Mouse (Mus musculus): ENCODE results near the gene Clps. TPM values are rescaled to one million over a fixed set of nuclear protein-coding genes. Genes with fewer than 3 reads are reported as not detected.
A peak's percentile ranks its signal among the peaks of the same experiment; 100 is the strongest.

The Clps gene
- total and polyA plus RNA-seq, 3 experiments: not detected

DNA sequence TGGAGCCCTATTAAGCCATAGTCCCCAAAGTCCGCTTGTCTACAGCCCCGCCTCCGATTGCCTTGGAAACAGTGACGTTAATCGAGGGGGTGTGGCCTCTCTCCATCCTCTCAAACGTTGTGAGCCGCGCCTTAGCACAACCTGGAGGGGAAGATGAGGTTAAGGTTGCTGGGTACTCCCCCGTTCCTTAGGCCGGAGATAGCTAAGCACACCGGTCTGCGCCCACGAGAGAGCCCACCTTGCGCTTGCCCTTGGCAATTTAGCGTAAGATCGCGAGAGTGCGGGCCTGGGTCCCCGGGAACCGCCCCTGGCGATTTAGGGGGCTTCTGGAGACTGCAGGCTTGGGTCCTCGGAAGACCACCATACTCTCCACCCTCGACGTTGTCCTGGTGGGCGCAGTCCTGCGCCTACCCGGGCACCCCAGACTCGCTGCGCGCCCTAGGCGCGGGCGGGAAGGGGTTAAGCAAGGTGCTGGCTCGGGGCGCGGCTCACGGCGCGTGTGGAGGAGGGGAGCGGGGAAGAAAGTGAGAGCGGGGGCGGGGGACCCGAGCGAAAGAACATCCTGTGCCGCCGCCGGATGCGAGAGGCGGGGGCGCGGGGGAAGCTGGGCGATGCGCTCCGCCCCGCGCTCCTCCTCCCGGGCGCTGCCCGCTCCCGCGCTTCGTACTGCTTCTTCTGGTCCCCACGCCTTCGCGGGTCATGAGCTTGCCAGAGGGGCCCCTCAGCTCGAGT is 37.8 kb downstream of the Clps start:
- in situ Hi-C loops (cut with MboI; ENCODE audit: low pct_ligation_motif_present, low pct_unique_long_range_greater_than_20kb, low sequenced_read_pairs): loop anchor here (5.0 to 25.0 kb wide), 3 partner anchors 45 to 310 kb away; partner anchors contain the start of gene Def6
- H3K9me3 ChIP-seq (replicated peaks; ENCODE audit: low read length): no peaks in the 10 kb centered on the region
- peak overlapping the region; percentile 31 for H3K27ac ChIP-seq (ENCODE audit: insufficient read depth, low read depth)
- no peaks in the 10 kb centered on the region for H3K79me2 ChIP-seq (replicated peaks; ENCODE audit: control insufficient read depth, extremely low read depth, insufficient read depth, poor library complexity, severe bottlenecking)
- H3K4me3 ChIP-seq (replicated peaks in 1 of 3; ENCODE audit: low read depth in 2 of 3, low read length in 2 of 3, poor library complexity in 1 of 3): peak overlapping the region; percentile 65 to 70 (median 70)
- peaks cover 0 to 2% of the 10 kb centered on the region in 2 experiments for H3K36me3 ChIP-seq (replicated peaks in 1 of 2; ENCODE audit: control insufficient read depth in 1 of 2, insufficient read depth in 1 of 2, low read length in 1 of 2)
- peak; percentile 56 for TF ChIP-seq MXI1 (IDR thresholded peaks at IDR 0.05; ENCODE audit: low read depth, low read length)
- TF ChIP-seq SIN3A (IDR thresholded peaks at IDR 0.05; ENCODE audit: low read length): peak; percentile 23; the same call in 1 of the 2 replicates
- no peak for TF ChIP-seq CHD1 (IDR thresholded peaks at IDR 0.05; ENCODE audit: low read depth, low read length)
- no peak for TF ChIP-seq JUN (IDR thresholded peaks at IDR 0.05; ENCODE audit: insufficient read depth, low read depth, low read length)
- TF ChIP-seq NRF1 (IDR thresholded peaks at IDR 0.05; ENCODE audit: low read depth, low read length): peak; percentile 30; the same call in 1 of the 2 replicates
- no peak for TF ChIP-seq USF2 (conservative IDR thresholded peaks at IDR 0.05; ENCODE audit: low read depth, low read length)
- peak; percentile 33; the same call in 1 of the 2 replicates for TF ChIP-seq POLR2AphosphoS2 (IDR thresholded peaks at IDR 0.05; ENCODE audit: low read depth, low read length)
- TF ChIP-seq NELFE (IDR thresholded peaks at IDR 0.05; ENCODE audit: low read depth, low read length): peak; percentile 69
- TF ChIP-seq KAT2A (IDR thresholded peaks at IDR 0.05; ENCODE audit: insufficient replicate concordance, low read length): no peak
- TF ChIP-seq GABPA (IDR thresholded peaks at IDR 0.05; ENCODE audit: insufficient replicate concordance, low read depth, low read length): no peak
- TF ChIP-seq USF1 (IDR thresholded peaks at IDR 0.05; ENCODE audit: low read depth, low read length): no peak
- no peak for TF ChIP-seq JUND (conservative IDR thresholded peaks at IDR 0.05; ENCODE audit: low read depth, low read length)
- peak; percentile 57 for TF ChIP-seq HCFC1 (IDR thresholded peaks at IDR 0.05; ENCODE audit: low read depth, low read length)
- no peak for TF ChIP-seq EP300 (IDR thresholded peaks at IDR 0.05; ENCODE audit: low read length)
- no peak; the same call in 1 of the 2 replicates for TF ChIP-seq RAD21 (IDR thresholded peaks at IDR 0.05; ENCODE audit: low read depth, low read length)
- 0 out of 2 replicates have a peak, but pooled peaks have one; percentile 7 for TF ChIP-seq ETS1 (conservative IDR thresholded peaks at IDR 0.05; ENCODE audit: low read depth, low read length)
- no peak for TF ChIP-seq E2F4 (IDR thresholded peaks at IDR 0.05; ENCODE audit: insufficient replicate concordance, low read depth, low read length)
- no peak for TF ChIP-seq MAFK (IDR thresholded peaks at IDR 0.05; ENCODE audit: insufficient replicate concordance, low read length)
- TF ChIP-seq MEF2A (IDR thresholded peaks at IDR 0.05; ENCODE audit: borderline replicate concordance, low read depth, low read length): peak; percentile 5; the same call in 1 of the 2 replicates
- no peak; the same call in 1 of the 2 replicates for TF ChIP-seq ZMIZ1 (IDR thresholded peaks at IDR 0.05; ENCODE audit: low read depth, low read length)
- TF ChIP-seq CTCF (conservative IDR thresholded peaks at IDR 0.05 in 1 of 2, IDR thresholded peaks at IDR 0.05 in 1 of 2; ENCODE audit: low read depth in 2 of 2, low read length in 2 of 2): no peak
- TF ChIP-seq ZC3H11A (IDR thresholded peaks at IDR 0.05; ENCODE audit: low read depth, low read length): no peak
- TF ChIP-seq UBTF (IDR thresholded peaks at IDR 0.05; ENCODE audit: low read depth, low read length): 0 out of 2 replicates have a peak, but pooled peaks have one; percentile 59
- no peak for TF ChIP-seq SMC3 (IDR thresholded peaks at IDR 0.05; ENCODE audit: low read depth, low read length)
- no peak for TF ChIP-seq TCF12 (IDR thresholded peaks at IDR 0.05; ENCODE audit: low read depth, low read length)
- TF ChIP-seq ZKSCAN1 (IDR thresholded peaks at IDR 0.05; ENCODE audit: borderline replicate concordance, low read depth, low read length): no peak
- TF ChIP-seq MAZ (IDR thresholded peaks at IDR 0.05; ENCODE audit: low read depth, low read length): peak; percentile 97
- TF ChIP-seq PAX5 (IDR thresholded peaks at IDR 0.05; ENCODE audit: low read length): no peak
- TF ChIP-seq RCOR1 (conservative IDR thresholded peaks at IDR 0.05; ENCODE audit: low read depth, low read length): no peak
- peak; percentile 63 for TF ChIP-seq POLR2A (IDR thresholded peaks at IDR 0.05; ENCODE audit: low read depth, low read length)
- peak; percentile 50; the same call in 1 of the 2 replicates for TF ChIP-seq ELF1 (IDR thresholded peaks at IDR 0.05; ENCODE audit: low read depth, low read length)
- TF ChIP-seq MAX (IDR thresholded peaks at IDR 0.05; ENCODE audit: low read length): peak; percentile 70
- peak; percentile 95 for TF ChIP-seq CHD2 (IDR thresholded peaks at IDR 0.05; ENCODE audit: low read length)
- 0 out of 2 replicates have a peak, but pooled peaks have one; percentile 42 for TF ChIP-seq TBP (conservative IDR thresholded peaks at IDR 0.05; ENCODE audit: low read depth, low read length)
- no peak for TF ChIP-seq ZNF384 (IDR thresholded peaks at IDR 0.05; ENCODE audit: low read depth, low read length)
- peak; percentile 63 for TF ChIP-seq IRF4 (IDR thresholded peaks at IDR 0.05; ENCODE audit: low read depth, low read length)
- TF ChIP-seq BHLHE40 (IDR thresholded peaks at IDR 0.05; ENCODE audit: low read depth, low read length): peak; percentile 62; the same call in 1 of the 2 replicates
- no peak for TF ChIP-seq MYC (IDR thresholded peaks at IDR 0.05; ENCODE audit: low read depth, low read length)
- peaks cover 20 to 58% of the 10 kb centered on the region in 2 experiments for H3K4me1 ChIP-seq (ENCODE audit: control insufficient read depth in 1 of 2, insufficient read depth in 2 of 2)
- peak; percentile 92 for DNase-seq (ENCODE audit: extremely low read depth)
- H3K4me2 ChIP-seq (ENCODE audit: insufficient read depth, low read depth, poor library complexity, severe bottlenecking): peak overlapping the region; percentile 53
- peaks cover 13% of the 10 kb centered on the region for H3K27me3 ChIP-seq (replicated peaks)
- dilution Hi-C loops (cut with MboI; ENCODE audit: extremely low pct_ligation_motif_present, extremely low pct_unique_long_range_greater_than_20kb, low sequenced_read_pairs): no loop called here
- peak overlapping the region; percentile 65 for H3K9ac ChIP-seq (ENCODE audit: insufficient read depth, low read depth)
